Mouse (Mus musculus) forebrain, embryonic 11.5 days (tissue): Measurements from ENCODE around the gene Calhm4. TPM values are rescaled to one million over a fixed set of nuclear protein-coding genes. Genes with fewer than 3 reads are reported as not detected.

Experiments used
- ATAC-seq: fragments of 200-750 bp; cut with Nextera tagmentation; replicated peaks from 2 replicates; pipeline ENCODE4 v1.8.0; 2017; ENCODE audit warnings: moderate TSS enrichment; ENCODE audit not compliant: low FRiP score
- DNase-seq: peaks from one replicate; pipeline ENCODE4 v3.0.0-alpha.2; 2017; ENCODE audit warnings: low spot score
- H3K27ac ChIP-seq: fragments of 300-500 bp; sonication (generic); 2 replicates; pipeline ENCODE4 v1.5.1; 2014; ENCODE audit warnings: low read depth, low read length
- H3K27me3 ChIP-seq: fragments of 300-500 bp; sonication (generic); 2 replicates; pipeline ENCODE4 v1.6.1; 2014; ENCODE audit warnings: mild to moderate bottlenecking, low read length, mixed read lengths; ENCODE audit not compliant: control insufficient read depth, insufficient read depth
- H3K36me3 ChIP-seq: fragments of 300-500 bp; sonication (generic); 2 replicates; pipeline ENCODE4 v1.6.1; 2014; ENCODE audit warnings: mild to moderate bottlenecking, low read length, moderate library complexity, mixed read lengths; ENCODE audit not compliant: control insufficient read depth, insufficient read depth
- H3K4me1 ChIP-seq: fragments of 300-500 bp; sonication (generic); replicated peaks from 2 replicates; pipeline ENCODE4 v1.6.1; 2014; ENCODE audit warnings: low read length, mixed read lengths; ENCODE audit not compliant: control insufficient read depth, insufficient read depth
- H3K4me2 ChIP-seq: fragments of 300-500 bp; sonication (generic); 2 replicates; pipeline ENCODE4 v1.6.1; 2014; ENCODE audit warnings: low read depth, mild to moderate bottlenecking, low read length, moderate library complexity, mixed read lengths; ENCODE audit not compliant: severe bottlenecking
- H3K4me3 ChIP-seq: fragments of 300-500 bp; sonication (generic); 2 replicates; pipeline ENCODE4 v1.5.1; 2014; ENCODE audit warnings: low read depth, low read length
- H3K9ac ChIP-seq: fragments of 300-500 bp; sonication (generic); 2 replicates; pipeline ENCODE4 v1.6.1; 2014; ENCODE audit warnings: low read length
- H3K9me3 ChIP-seq: fragments of 300-500 bp; sonication (generic); 2 replicates; pipeline ENCODE4 v1.6.1; 2016; ENCODE audit warnings: low read length, mixed read lengths; ENCODE audit not compliant: control insufficient read depth
- WGBS: fragments of 180-500 bp; shearing (Covaris S2); extraction: QIAGEN DNeasy Blood & Tissue Kit; methylation state at CpG from one replicate; pipeline ENCODE4 v1.1.7; 2014; 5-methylcytosine and 5-hydroxymethylcytosine counted together
- polyA plus RNA-seq: library from polyadenylated mRNA; unstranded; fragments of >200 nt; fragmentation: Nextera tagmentation; extraction: Ambion mirVana; gene quantifications from 2 replicates; pipeline ENCODE4 v1.2.1, GENCODE M21; 2014

The Calhm4 gene
- polyA plus RNA-seq: not detected in 2 replicates

- WGBS: 93% methylated on average over 5 of the region's 5 CpGs
- no peak within 1 kb of the TSS for H3K4me2 ChIP-seq
- no peaks in the 10 kb centered on the region for H3K9me3 ChIP-seq
- H3K36me3 ChIP-seq: no peaks in the 10 kb centered on the region
- H3K4me1 ChIP-seq: no peaks in the 10 kb centered on the region
- H3K27ac ChIP-seq: no peak within 1 kb of the TSS
- H3K9ac ChIP-seq: no peak within 1 kb of the TSS
- DNase-seq: no peak
- H3K27me3 ChIP-seq: no peaks in the 10 kb centered on the region
- no peak within 1 kb of the TSS for H3K4me3 ChIP-seq
- ATAC-seq: no peak
Measured at GRCm38 (mm10) chr10:34044210-34044609, at the start of gene Calhm4. Calhm4 (minus strand) TSS chr10:34044310.

GRCm38 (mm10) chr10:34091888-34092287 lies 47.8 kb upstream of the Calhm4 start:
- no peak for ATAC-seq
- no peak overlapping the region for H3K27ac ChIP-seq
- 85% methylated on average over 5 of the region's 5 CpGs for WGBS
- no peaks in the 10 kb centered on the region for H3K9me3 ChIP-seq
- H3K4me1 ChIP-seq: no peaks in the 10 kb centered on the region
- no peaks in the 10 kb centered on the region for H3K27me3 ChIP-seq
- no peaks in the 10 kb centered on the region for H3K36me3 ChIP-seq
- H3K9ac ChIP-seq: no peak overlapping the region
- no peak overlapping the region for H3K4me2 ChIP-seq
- no peak overlapping the region for H3K4me3 ChIP-seq
- DNase-seq: no peak

GRCm38 (mm10) chr10:34090481-34090880 lies 46.4 kb upstream of the Calhm4 start:
- Histone ChIP-seq H3K27me3 (no peaks in the 10 kb centered on the region), H3K4me2 (no peak overlapping the region), H3K4me3 (no peak overlapping the region), H3K9me3 (no peaks in the 10 kb centered on the region), H3K27ac (no peak overlapping the region), H3K4me1 (no peaks in the 10 kb centered on the region), H3K36me3 (no peaks in the 10 kb centered on the region), H3K9ac (no peak overlapping the region)
- WGBS: 88% methylated on average over 1 of the region's 1 CpGs
- no peak for ATAC-seq
- no peak for DNase-seq

- H3K27ac ChIP-seq: no peak overlapping the region
- no peak overlapping the region for H3K4me2 ChIP-seq
- no peak overlapping the region for H3K4me3 ChIP-seq
- no peaks in the 10 kb centered on the region for H3K36me3 ChIP-seq
- DNase-seq (no peak), ATAC-seq (no peak)
- H3K27me3 ChIP-seq: no peaks in the 10 kb centered on the region
- WGBS: 80% methylated on average over 3 of the region's 3 CpGs
- H3K4me1 ChIP-seq: no peaks in the 10 kb centered on the region
- H3K9ac ChIP-seq: no peak overlapping the region
- H3K9me3 ChIP-seq: no peaks in the 10 kb centered on the region
Measured at GRCm38 (mm10) chr10:34089517-34089916, 45.4 kb upstream of the Calhm4 start.

GRCm38 (mm10) chr10:34088515-34088914 lies 44.4 kb upstream of the Calhm4 start:
- ATAC-seq (no peak), DNase-seq (no peak)
- no peak overlapping the region for H3K4me2 ChIP-seq
- no peaks in the 10 kb centered on the region for H3K4me1 ChIP-seq
- H3K9ac ChIP-seq: no peak overlapping the region
- H3K4me3 ChIP-seq: no peak overlapping the region
- H3K27ac ChIP-seq: no peak overlapping the region
- no peaks in the 10 kb centered on the region for H3K9me3 ChIP-seq
- H3K36me3 ChIP-seq: no peaks in the 10 kb centered on the region
- H3K27me3 ChIP-seq: no peaks in the 10 kb centered on the region
- 85% methylated on average over 2 of the region's 2 CpGs for WGBS

- H3K4me1 ChIP-seq: no peaks in the 10 kb centered on the region
- no peak overlapping the region for H3K9ac ChIP-seq
- H3K4me3 ChIP-seq: no peak overlapping the region
- DNase-seq: no peak
- no peaks in the 10 kb centered on the region for H3K9me3 ChIP-seq
- ATAC-seq: no peak
- H3K36me3 ChIP-seq: no peaks in the 10 kb centered on the region
- H3K27ac ChIP-seq: no peak overlapping the region
- H3K4me2 ChIP-seq: no peak overlapping the region
- no peaks in the 10 kb centered on the region for H3K27me3 ChIP-seq
- 100% methylated on average over 1 of the region's 1 CpGs for WGBS
Measured at GRCm38 (mm10) chr10:34086514-34086913, 42.4 kb upstream of the Calhm4 start.

- no peaks in the 10 kb centered on the region for H3K36me3 ChIP-seq
- ATAC-seq (no peak), DNase-seq (no peak)
- H3K9ac ChIP-seq: no peak overlapping the region
- H3K4me2 ChIP-seq: no peak overlapping the region
- H3K27me3 ChIP-seq: no peaks in the 10 kb centered on the region
- H3K4me3 ChIP-seq: no peak overlapping the region
- no peaks in the 10 kb centered on the region for H3K9me3 ChIP-seq
- no peak overlapping the region for H3K27ac ChIP-seq
- H3K4me1 ChIP-seq: no peaks in the 10 kb centered on the region
- WGBS: 90% methylated on average over 5 of the region's 5 CpGs
Measured at GRCm38 (mm10) chr10:34074522-34075200, 30.6 kb upstream of the Calhm4 start.

- no peaks in the 10 kb centered on the region for H3K27me3 ChIP-seq
- no peak for DNase-seq
- H3K4me3 ChIP-seq: no peak overlapping the region
- H3K4me2 ChIP-seq: no peak overlapping the region
- ATAC-seq: no peak
- H3K9me3 ChIP-seq: no peaks in the 10 kb centered on the region
- no peaks in the 10 kb centered on the region for H3K4me1 ChIP-seq
- no peaks in the 10 kb centered on the region for H3K36me3 ChIP-seq
- no peak overlapping the region for H3K9ac ChIP-seq
- no peak overlapping the region for H3K27ac ChIP-seq
- WGBS: 72% methylated on average over 2 of the region's 2 CpGs
Measured at GRCm38 (mm10) chr10:34071650-34072049, 27.5 kb upstream of the Calhm4 start.

- no peak overlapping the region for H3K27ac ChIP-seq
- H3K4me3 ChIP-seq: no peak overlapping the region
- H3K27me3 ChIP-seq: no peaks in the 10 kb centered on the region
- H3K9ac ChIP-seq: no peak overlapping the region
- no peak overlapping the region for H3K4me2 ChIP-seq
- 47% methylated on average over 5 of the region's 5 CpGs for WGBS
- no peaks in the 10 kb centered on the region for H3K36me3 ChIP-seq
- peak; percentile 58; the same call in 1 of the 2 replicates for ATAC-seq
- DNase-seq: no peak
- no peaks in the 10 kb centered on the region for H3K4me1 ChIP-seq
- H3K9me3 ChIP-seq: no peaks in the 10 kb centered on the region
Measured at GRCm38 (mm10) chr10:34070999-34071492, 26.9 kb upstream of the Calhm4 start.
